Mouse (Mus musculus) kidney, embryonic 15.5 days (tissue): ENCODE results near the gene Cfdp1. TPM values are rescaled to one million over a fixed set of nuclear protein-coding genes. Genes with fewer than 3 reads are reported as not detected.

Source experiments
- ATAC-seq: fragments of 200-750 bp; cut with Nextera tagmentation; replicated peaks from 2 replicates; pipeline ENCODE4 v1.8.0; 2017; ENCODE audit warnings: moderate TSS enrichment; ENCODE audit not compliant: low FRiP score
- H3K27ac ChIP-seq: fragments of 300-500 bp; sonication (generic); 2 replicates; pipeline ENCODE4 v1.5.1; 2015; ENCODE audit warnings: mild to moderate bottlenecking, inconsistent platforms
- H3K27me3 ChIP-seq: fragments of 300-500 bp; sonication (generic); 2 replicates; pipeline ENCODE4 v1.6.1; 2015; ENCODE audit warnings: inconsistent platforms
- H3K36me3 ChIP-seq: fragments of 300-500 bp; sonication (generic); 2 replicates; pipeline ENCODE4 v1.6.1; 2015; ENCODE audit warnings: inconsistent platforms
- H3K4me1 ChIP-seq: fragments of 300-500 bp; sonication (generic); 2 replicates; pipeline ENCODE4 v1.6.1; 2015; ENCODE audit warnings: inconsistent platforms
- H3K4me2 ChIP-seq: fragments of 300-500 bp; sonication (generic); 2 replicates; pipeline ENCODE4 v1.6.1; 2015; ENCODE audit warnings: moderate library complexity, mild to moderate bottlenecking, inconsistent platforms
- H3K4me3 ChIP-seq: fragments of 300-500 bp; sonication (generic); replicated peaks from 2 replicates; pipeline ENCODE4 v1.5.1; 2015; ENCODE audit warnings: mild to moderate bottlenecking, inconsistent platforms
- H3K9ac ChIP-seq: fragments of 300-500 bp; sonication (generic); 2 replicates; pipeline ENCODE4 v1.6.1; 2015; ENCODE audit warnings: mild to moderate bottlenecking, inconsistent platforms
- H3K9me3 ChIP-seq: fragments of 300-500 bp; sonication (generic); replicated peaks from 2 replicates; pipeline ENCODE4 v1.6.1; 2016; ENCODE audit warnings: inconsistent platforms
- WGBS: fragments of 180-500 bp; shearing (Covaris S2); methylation state at CpG from one replicate; pipeline ENCODE4 v1.1.7; 2015; ENCODE audit warnings: mixed read lengths; 5-methylcytosine and 5-hydroxymethylcytosine counted together
- polyA plus RNA-seq: library from polyadenylated mRNA; unstranded; fragments of >200 nt; fragmentation: Nextera tagmentation; extraction: Ambion mirVana; gene quantifications from 2 replicates; pipeline ENCODE4 v1.2.1, GENCODE M21; 2015

Gene Cfdp1
- polyA plus RNA-seq = 226 and 233 TPM in 2 replicates

GRCm38 (mm10) chr8:111853861-111854501 is at the start of gene Cfdp1:
Gene Cfdp1, minus strand, starts transcription at chr8:111854291.
- Histone ChIP-seq H3K4me1 (peaks cover 25% of the 10 kb centered on the region), H3K27ac (peak within 1 kb of the TSS; percentile 65), H3K9ac (peak within 1 kb of the TSS; percentile 92), H3K4me2 (peak within 1 kb of the TSS; percentile 79), H3K4me3 (peak within 1 kb of the TSS; percentile 98), H3K9me3 (no peaks in the 10 kb centered on the region), H3K36me3 (0 out of 2 replicates have a peak, but pooled peaks cover 6% of the 10 kb centered on the region), H3K27me3 (no peaks in the 10 kb centered on the region)
- under 1% methylated on average over 53 of the region's 53 CpGs for WGBS
- peak; percentile 100 for ATAC-seq

DNA sequence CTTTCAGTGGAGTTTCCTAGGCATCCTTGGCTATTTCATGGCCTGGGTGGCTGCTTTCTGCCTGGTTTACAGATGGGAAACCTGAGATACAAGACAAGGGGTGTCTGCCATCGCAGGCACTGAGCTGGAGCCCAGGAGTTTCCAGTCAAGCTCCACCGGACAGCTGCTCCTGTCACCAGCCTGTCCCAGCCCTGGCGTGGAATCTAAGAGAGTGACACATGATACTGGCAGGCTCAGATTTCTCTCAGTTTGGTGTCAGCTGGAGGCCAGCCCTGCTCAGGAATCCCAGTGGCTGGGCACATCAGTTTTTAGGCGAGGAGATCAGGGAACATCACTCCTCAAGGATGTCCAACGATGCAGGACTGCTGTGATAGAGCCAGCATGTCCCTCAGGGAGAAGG is 48.0 kb upstream of the Cfdp1 start:
- H3K4me3 ChIP-seq = no peak overlapping the region
- H3K4me1 ChIP-seq = peaks cover 8% of the 10 kb centered on the region; the same call in 1 of the 2 replicates
- peak; percentile 94 for ATAC-seq
- WGBS = 12% methylated on average over 5 of the region's 5 CpGs
- H3K36me3 ChIP-seq = no peaks in the 10 kb centered on the region
- peak overlapping the region; percentile 76 for H3K27ac ChIP-seq
- H3K4me2 ChIP-seq = no peak overlapping the region
- H3K27me3 ChIP-seq = no peaks in the 10 kb centered on the region
- H3K9me3 ChIP-seq = no peaks in the 10 kb centered on the region
- H3K9ac ChIP-seq = no peak overlapping the region

DNA sequence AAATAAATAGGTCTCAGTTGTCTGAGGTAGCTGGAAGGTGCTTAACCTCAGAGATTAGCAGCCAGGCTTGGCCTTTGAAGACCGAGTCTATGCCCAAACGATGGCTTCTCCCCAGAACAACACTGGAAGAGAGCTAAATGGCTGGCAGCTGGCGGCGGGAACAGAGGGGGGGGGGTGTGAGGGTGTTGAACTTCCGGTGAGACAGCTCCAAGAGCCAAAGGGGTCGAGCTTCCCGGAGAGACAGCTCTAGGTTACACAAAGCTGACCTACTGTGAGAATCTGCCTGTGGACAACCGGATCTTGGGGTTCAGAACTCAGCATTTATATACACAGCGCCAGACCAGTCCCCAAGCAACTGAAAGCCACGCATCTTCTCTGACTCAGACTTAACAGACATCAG is 44.5 kb upstream of the Cfdp1 start:
- Histone ChIP-seq H3K36me3 (no peaks in the 10 kb centered on the region), H3K4me1 (peaks cover 8% of the 10 kb centered on the region; the same call in 1 of the 2 replicates), H3K9ac (no peak overlapping the region), H3K9me3 (no peaks in the 10 kb centered on the region), H3K27me3 (no peaks in the 10 kb centered on the region), H3K27ac (no peak overlapping the region), H3K4me2 (no peak overlapping the region), H3K4me3 (no peak overlapping the region)
- ATAC-seq = no peak
- WGBS = 36% methylated on average over 10 of the region's 10 CpGs

GRCm38 (mm10) chr8:111894955-111895354 is 40.9 kb upstream of the Cfdp1 start:
- WGBS = 87% methylated on average over 7 of the region's 7 CpGs
- ATAC-seq = no peak
- Histone ChIP-seq H3K9me3 (no peaks in the 10 kb centered on the region), H3K4me2 (no peak overlapping the region), H3K4me3 (no peak overlapping the region), H3K27ac (no peak overlapping the region), H3K36me3 (no peaks in the 10 kb centered on the region), H3K9ac (no peak overlapping the region), H3K27me3 (peaks cover 26% of the 10 kb centered on the region), H3K4me1 (peaks cover 19% of the 10 kb centered on the region)

GRCm38 (mm10) chr8:111892615-111893014 is 38.5 kb upstream of the Cfdp1 start:
- H3K27ac ChIP-seq = no peak overlapping the region
- H3K4me1 ChIP-seq = peaks cover 28% of the 10 kb centered on the region
- H3K27me3 ChIP-seq = peaks cover 45% of the 10 kb centered on the region
- no peak overlapping the region for H3K4me2 ChIP-seq
- no peaks in the 10 kb centered on the region for H3K9me3 ChIP-seq
- H3K36me3 ChIP-seq = no peaks in the 10 kb centered on the region
- 47% methylated on average over 5 of the region's 5 CpGs for WGBS
- no peak for ATAC-seq
- H3K4me3 ChIP-seq = no peak overlapping the region
- no peak overlapping the region for H3K9ac ChIP-seq

GRCm38 (mm10) chr8:111891983-111892382 is 37.9 kb upstream of the Cfdp1 start:
- H3K4me1 ChIP-seq = peaks cover 28% of the 10 kb centered on the region
- ATAC-seq = no peak
- H3K27me3 ChIP-seq = peaks cover 45% of the 10 kb centered on the region
- 22% methylated on average over 8 of the region's 8 CpGs for WGBS
- H3K9me3 ChIP-seq = no peaks in the 10 kb centered on the region
- no peak overlapping the region for H3K27ac ChIP-seq
- no peak overlapping the region for H3K4me3 ChIP-seq
- H3K36me3 ChIP-seq = no peaks in the 10 kb centered on the region
- H3K4me2 ChIP-seq = no peak overlapping the region
- H3K9ac ChIP-seq = no peak overlapping the region

GRCm38 (mm10) chr8:111890911-111891303 is 36.8 kb upstream of the Cfdp1 start:
- H3K4me3 ChIP-seq = no peak overlapping the region
- peaks cover 45% of the 10 kb centered on the region for H3K27me3 ChIP-seq
- no peak overlapping the region for H3K9ac ChIP-seq
- no peaks in the 10 kb centered on the region for H3K9me3 ChIP-seq
- no peak overlapping the region for H3K27ac ChIP-seq
- H3K4me1 ChIP-seq = peaks cover 28% of the 10 kb centered on the region
- no peaks in the 10 kb centered on the region for H3K36me3 ChIP-seq
- WGBS = 63% methylated on average over 6 of the region's 6 CpGs
- peak overlapping the region; percentile 61 for H3K4me2 ChIP-seq
- ATAC-seq = no peak

GRCm38 (mm10) chr8:111889931-111890910 is 36.1 kb upstream of the Cfdp1 start:
- peak; percentile 33 for ATAC-seq
- Histone ChIP-seq H3K4me1 (peaks cover 28% of the 10 kb centered on the region), H3K9ac (no peak overlapping the region), H3K4me3 (peak overlapping the region; percentile 33), H3K36me3 (no peaks in the 10 kb centered on the region), H3K27me3 (peaks cover 45% of the 10 kb centered on the region), H3K4me2 (peak overlapping the region; percentile 61), H3K27ac (no peak overlapping the region), H3K9me3 (no peaks in the 10 kb centered on the region)
- 11% methylated on average over 86 of the region's 86 CpGs for WGBS

- Histone ChIP-seq H3K4me2 (no peak overlapping the region), H3K27ac (no peak overlapping the region)
- 35% methylated on average over 7 of the region's 7 CpGs for WGBS
Measured at GRCm38 (mm10) chr8:111888091-111888650, 34.1 kb upstream of the Cfdp1 start.

GRCm38 (mm10) chr8:111887479-111887878 is 33.4 kb upstream of the Cfdp1 start:
- no peak overlapping the region for H3K9ac ChIP-seq
- ATAC-seq = no peak
- H3K4me2 ChIP-seq = no peak overlapping the region
- H3K4me3 ChIP-seq = no peak overlapping the region
- peaks cover 28% of the 10 kb centered on the region for H3K4me1 ChIP-seq
- H3K9me3 ChIP-seq = no peaks in the 10 kb centered on the region
- 87% methylated on average over 1 of the region's 1 CpGs for WGBS
- H3K36me3 ChIP-seq = no peaks in the 10 kb centered on the region
- no peak overlapping the region for H3K27ac ChIP-seq
- H3K27me3 ChIP-seq = peaks cover 43% of the 10 kb centered on the region

More at GRCm38 (mm10) chr8:111888091-111888650, 34.1 kb upstream of the Cfdp1 start:
- H3K36me3 ChIP-seq = no peaks in the 10 kb centered on the region
- no peak overlapping the region for H3K4me3 ChIP-seq
- H3K9ac ChIP-seq = no peak overlapping the region
- H3K27me3 ChIP-seq = peaks cover 45% of the 10 kb centered on the region
- peak; percentile 19; the same call in 1 of the 2 replicates for ATAC-seq
- peaks cover 28% of the 10 kb centered on the region for H3K4me1 ChIP-seq
- no peaks in the 10 kb centered on the region for H3K9me3 ChIP-seq

DNA sequence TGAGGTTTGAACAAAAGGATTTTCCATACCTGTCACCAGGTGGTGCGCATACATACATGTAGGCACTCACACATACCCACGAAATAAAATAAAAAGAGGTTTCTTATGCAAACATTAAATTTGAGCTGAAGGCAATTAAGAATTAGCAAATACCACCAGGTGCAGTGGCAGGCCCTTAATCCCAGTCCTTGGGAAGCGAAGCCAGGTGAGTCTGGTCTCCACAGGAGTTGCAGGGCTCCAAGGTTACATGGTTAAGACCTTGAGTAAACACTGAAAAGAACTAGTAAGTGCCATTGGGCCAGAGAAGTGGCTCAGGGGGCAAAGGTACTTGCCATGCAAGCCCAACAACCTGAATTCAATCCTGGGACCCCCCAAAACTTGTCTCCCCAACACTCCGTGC is 29.5 kb upstream of the Cfdp1 start:
- ATAC-seq = no peak

GRCm38 (mm10) chr8:111881591-111881990 is 27.5 kb upstream of the Cfdp1 start:
- 4% methylated on average over 2 of the region's 2 CpGs for WGBS
- no peak overlapping the region for H3K9ac ChIP-seq
- H3K27me3 ChIP-seq = no peaks in the 10 kb centered on the region
- H3K4me1 ChIP-seq = peaks cover 2% of the 10 kb centered on the region; the same call in 1 of the 2 replicates
- H3K9me3 ChIP-seq = no peaks in the 10 kb centered on the region
- ATAC-seq = no peak
- H3K27ac ChIP-seq = no peak overlapping the region
- no peak overlapping the region for H3K4me3 ChIP-seq
- no peaks in the 10 kb centered on the region for H3K36me3 ChIP-seq
- H3K4me2 ChIP-seq = no peak overlapping the region

More for the DNA sequence above, 29.5 kb upstream of the Cfdp1 start:
- no peak overlapping the region for H3K27ac ChIP-seq
- no peaks in the 10 kb centered on the region for H3K9me3 ChIP-seq
- no peak overlapping the region for H3K4me2 ChIP-seq
- H3K36me3 ChIP-seq = no peaks in the 10 kb centered on the region
- peaks cover 7% of the 10 kb centered on the region; the same call in 1 of the 2 replicates for H3K27me3 ChIP-seq
- no peak overlapping the region for H3K4me3 ChIP-seq
- no peak overlapping the region for H3K9ac ChIP-seq
- WGBS = 91% methylated on average over 4 of the region's 4 CpGs
- peaks cover 7% of the 10 kb centered on the region for H3K4me1 ChIP-seq
